Mouse (Mus musculus) olfactory bulb, adult 2 months (tissue): ENCODE data around the gene Hdac1. TPM values are rescaled to one million over a fixed set of nuclear protein-coding genes. Genes with fewer than 3 reads are reported as not detected.

Source experiments
- H3K27ac ChIP-seq: fragments of 200-500 bp; 2 replicates; pipeline ENCODE4 v1.5.1; 2012; ENCODE audit warnings: low read depth, low read length; ENCODE audit not compliant: insufficient read depth
- H3K4me1 ChIP-seq: fragments of 200-500 bp; 2 replicates; pipeline ENCODE4 v1.6.1; 2012; ENCODE audit warnings: low read length; ENCODE audit not compliant: control insufficient read depth, insufficient read depth
- H3K4me3 ChIP-seq: fragments of 200-500 bp; 2 replicates; pipeline ENCODE4 v1.5.1; 2012; ENCODE audit warnings: mild to moderate bottlenecking, low read depth, low read length, moderate library complexity; ENCODE audit not compliant: insufficient read depth
- CTCF ChIP-seq: fragments of 200-500 bp; IDR thresholded peaks from 2 replicates; pipeline ENCODE4 v1.5.1; 2012; ENCODE audit warnings: low read depth, mild to moderate bottlenecking, low read length, moderate library complexity; ENCODE audit not compliant: insufficient read depth
- POLR2A ChIP-seq: fragments of 200-500 bp; IDR thresholded peaks from 2 replicates; pipeline ENCODE4 v1.6.1; 2012; ENCODE audit warnings: mild to moderate bottlenecking, low read depth, low read length, moderate library complexity; ENCODE audit not compliant: insufficient read depth
- WGBS: fragments of 180-500 bp; shearing (Covaris S2); methylation state at CpG from one replicate; pipeline ENCODE4 v1.1.7; 2018; 5-methylcytosine and 5-hydroxymethylcytosine counted together
- polyA plus RNA-seq: library from polyadenylated mRNA; stranded (reverse); fragments of >200 nt; gene quantifications from 2 replicates; pipeline ENCODE4 v1.2.4, GENCODE M21; 2012; ENCODE audit warnings: low replicate concordance; ENCODE audit not compliant: missing spikeins, insufficient read depth, insufficient read length

Hdac1 gene
- polyA plus RNA-seq, 1 experiment, result not detected

GRCm38 (mm10) chr4:129508237-129508515 lies 34.3 kb downstream of the Hdac1 start:
- Histone ChIP-seq H3K27ac (no peak overlapping the region), H3K4me1 (peaks cover 6% of the 10 kb centered on the region), H3K4me3 (no peak overlapping the region)
- 69% methylated on average over 3 of the region's 3 CpGs for WGBS
- TF ChIP-seq CTCF, result no peak

- WGBS, result 82% methylated on average over 9 of the region's 10 CpGs
- Histone ChIP-seq H3K4me3 (no peak overlapping the region), H3K4me1 (peaks cover 3% of the 10 kb centered on the region; the same call in 1 of the 2 replicates), H3K27ac (no peak overlapping the region)
- TF ChIP-seq POLR2A (no peak), CTCF (no peak)
These were observed 34.9 kb downstream of the Hdac1 start for GRCm38 (mm10) chr4:129507434-129508236.

- Histone ChIP-seq H3K4me1 (peaks cover 5% of the 10 kb centered on the region), H3K27ac (no peak overlapping the region), H3K4me3 (no peak overlapping the region)
- 76% methylated on average over 3 of the region's 3 CpGs for WGBS
- TF ChIP-seq CTCF (no peak), POLR2A (no peak)
These were observed 37.0 kb downstream of the Hdac1 start for GRCm38 (mm10) chr4:129505511-129505910.

GRCm38 (mm10) chr4:129502901-129503444 lies 39.5 kb downstream of the Hdac1 start:
- Histone ChIP-seq H3K4me3 (no peak overlapping the region), H3K27ac (no peak overlapping the region), H3K4me1 (peaks cover 9% of the 10 kb centered on the region)
- no peak for TF ChIP-seq CTCF
- TF ChIP-seq POLR2A, result no peak
- WGBS, result 85% methylated on average over 11 of the region's 11 CpGs

GRCm38 (mm10) chr4:129502327-129502888 lies 40.1 kb downstream of the Hdac1 start:
- Histone ChIP-seq H3K4me3 (no peak overlapping the region), H3K4me1 (peaks cover 9% of the 10 kb centered on the region), H3K27ac (no peak overlapping the region)
- TF ChIP-seq CTCF (no peak), POLR2A (no peak)
- WGBS, result 82% methylated on average over 9 of the region's 9 CpGs

- no peak for TF ChIP-seq CTCF
- no peak; the same call in 1 of the 2 replicates for TF ChIP-seq POLR2A
- H3K27ac ChIP-seq, result peak overlapping the region; percentile 35
- peak overlapping the region; percentile 55 for H3K4me3 ChIP-seq
- H3K4me1 ChIP-seq, result peaks cover 19% of the 10 kb centered on the region
- 1% methylated on average over 43 of the region's 49 CpGs for WGBS
These were observed 41.6 kb downstream of the Hdac1 start for GRCm38 (mm10) chr4:129500607-129501566.

GRCm38 (mm10) chr4:129500017-129500416 lies 42.5 kb downstream of the Hdac1 start:
- 81% methylated on average over 8 of the region's 8 CpGs for WGBS
- Histone ChIP-seq H3K4me3 (no peak overlapping the region; the same call in 1 of the 2 replicates), H3K4me1 (peaks cover 20% of the 10 kb centered on the region), H3K27ac (no peak overlapping the region)
- TF ChIP-seq CTCF, result no peak
- TF ChIP-seq POLR2A, result no peak; the same call in 1 of the 2 replicates

- TF ChIP-seq CTCF (no peak), POLR2A (no peak)
- WGBS, result 73% methylated on average over 3 of the region's 3 CpGs
- no peak overlapping the region for H3K4me3 ChIP-seq
- peaks cover 20% of the 10 kb centered on the region for H3K4me1 ChIP-seq
- H3K27ac ChIP-seq, result no peak overlapping the region
These were observed 43.6 kb downstream of the Hdac1 start for GRCm38 (mm10) chr4:129498941-129499340.

GRCm38 (mm10) chr4:129496631-129497030 lies 45.9 kb downstream of the Hdac1 start:
- WGBS, result 16% methylated on average over 6 of the region's 6 CpGs

More at GRCm38 (mm10) chr4:129496631-129497030, 45.9 kb downstream of the Hdac1 start:
- Histone ChIP-seq H3K27ac (peak overlapping the region; percentile 89), H3K4me1 (peaks cover 23% of the 10 kb centered on the region), H3K4me3 (peak overlapping the region; percentile 8)
- TF ChIP-seq CTCF (no peak), POLR2A (no peak)
